Mouse (Mus musculus) small intestine, adult 2 months (tissue): ENCODE measurements around the gene Pnpla1. TPM values are rescaled to one million over a fixed set of nuclear protein-coding genes. Genes with fewer than 3 reads are reported as not detected.
"Not testable (repeated sequence)": the region's sequence is repeated elsewhere in the genome, so short reads cannot be mapped to it uniquely, and the experiment has no call there.

Experiments used
- H3K27ac ChIP-seq: fragments of 200-500 bp; 2 replicates; pipeline ENCODE4 v1.5.1; 2012; ENCODE audit warnings: low read depth, low read length, control low read depth, inconsistent platforms; ENCODE audit not compliant: insufficient read depth
- H3K27me3 ChIP-seq: fragments of 200-500 bp; 2 replicates; pipeline ENCODE4 v1.6.1; 2012; ENCODE audit warnings: mild to moderate bottlenecking, moderate library complexity, low read length, inconsistent platforms; ENCODE audit not compliant: control insufficient read depth, insufficient read depth
- H3K36me3 ChIP-seq: fragments of 200-500 bp; 2 replicates; pipeline ENCODE4 v1.6.1; 2012; ENCODE audit warnings: mild to moderate bottlenecking, low read length, control low read depth, inconsistent platforms; ENCODE audit not compliant: control insufficient read depth, insufficient read depth
- H3K4me1 ChIP-seq: fragments of 200-500 bp; 2 replicates; pipeline ENCODE4 v1.6.1; 2012; ENCODE audit warnings: low read length, inconsistent platforms, mixed read lengths; ENCODE audit not compliant: control insufficient read depth, insufficient read depth, insufficient read length
- H3K4me3 ChIP-seq: fragments of 200-500 bp; 2 replicates; pipeline ENCODE4 v1.5.1; 2012; ENCODE audit warnings: low read depth, mild to moderate bottlenecking, control low read depth, inconsistent platforms, low read length, moderate library complexity
- CTCF ChIP-seq: fragments of 200-500 bp; IDR thresholded peaks from 2 replicates; pipeline ENCODE4 v1.5.1; 2012; ENCODE audit warnings: low read depth, mild to moderate bottlenecking, control low read depth, inconsistent platforms, low read length, moderate library complexity, mixed read lengths; ENCODE audit not compliant: insufficient replicate concordance, insufficient read length; ENCODE audit errors: extremely low read depth
- POLR2A ChIP-seq: fragments of 200-500 bp; IDR thresholded peaks from 2 replicates; pipeline ENCODE4 v1.6.1; 2012; ENCODE audit warnings: low read depth, mild to moderate bottlenecking, control low read depth, inconsistent platforms, low read length, moderate library complexity
- WGBS: fragments of 180-500 bp; shearing (Covaris S2); methylation state at CpG from one replicate; pipeline ENCODE4 v1.1.7; 2018; 5-methylcytosine and 5-hydroxymethylcytosine counted together
- polyA plus RNA-seq: library from polyadenylated mRNA; depleted of rRNA; stranded (reverse); fragments of >200 nt; gene quantifications from 2 replicates; pipeline ENCODE4 v1.2.3, GENCODE M21; 2012; rRNA removed

Gene Pnpla1
- polyA plus RNA-seq: 0.46 and 0.77 TPM in 2 replicates

GRCm38 (mm10) chr17:28858205-28858604 is at the start of gene Pnpla1:
Pnpla1 (plus strand) TSS chr17:28858411.
- Histone ChIP-seq H3K27me3 (no peaks in the 10 kb centered on the region), H3K36me3 (no peaks in the 10 kb centered on the region)
- 56% methylated on average over 12 of the region's 12 CpGs for WGBS

GRCm38 (mm10) chr17:28808714-28809113 is 49.5 kb upstream of the Pnpla1 start:
- TF ChIP-seq CTCF: no peak
- TF ChIP-seq POLR2A: no peak
- Histone ChIP-seq H3K4me1 (peaks cover 47% of the 10 kb centered on the region), H3K27me3 (no peaks in the 10 kb centered on the region), H3K27ac (peak overlapping the region; percentile 83), H3K4me3 (no peak overlapping the region), H3K36me3 (peaks cover 26% of the 10 kb centered on the region)
- WGBS: 67% methylated on average over 8 of the region's 8 CpGs

More at GRCm38 (mm10) chr17:28858205-28858604, at the start of gene Pnpla1:
- Histone ChIP-seq H3K4me3 (no peak within 1 kb of the TSS), H3K4me1 (0 out of 2 replicates have a peak, but pooled peaks cover 5% of the 10 kb centered on the region), H3K27ac (no peak within 1 kb of the TSS)
- TF ChIP-seq POLR2A (no peak), CTCF (no peak)

- Histone ChIP-seq H3K27ac (peak overlapping the region; percentile 83), H3K27me3 (no peaks in the 10 kb centered on the region), H3K36me3 (peaks cover 27% of the 10 kb centered on the region), H3K4me1 (peaks cover 48% of the 10 kb centered on the region), H3K4me3 (no peak overlapping the region)
- TF ChIP-seq POLR2A (no peak), CTCF (no peak)
- 56% methylated on average over 10 of the region's 10 CpGs for WGBS
These were observed 48.9 kb upstream of the Pnpla1 start for GRCm38 (mm10) chr17:28809175-28809831.

GRCm38 (mm10) chr17:28812345-28812744 is 45.9 kb upstream of the Pnpla1 start:
- H3K4me3 ChIP-seq: no peak overlapping the region
- WGBS: 24% methylated on average over 10 of the region's 10 CpGs
- peaks cover 22% of the 10 kb centered on the region for H3K36me3 ChIP-seq
- H3K27me3 ChIP-seq: no peaks in the 10 kb centered on the region
- TF ChIP-seq POLR2A: no peak
- no peak for TF ChIP-seq CTCF
- H3K4me1 ChIP-seq: peaks cover 53% of the 10 kb centered on the region
- peak overlapping the region; percentile 71 for H3K27ac ChIP-seq

- H3K4me3 ChIP-seq: no peak overlapping the region
- H3K4me1 ChIP-seq: peaks cover 49% of the 10 kb centered on the region
- H3K27ac ChIP-seq: peak overlapping the region; percentile 43
- no peaks in the 10 kb centered on the region for H3K27me3 ChIP-seq
- 78% methylated on average over 18 of the region's 18 CpGs for WGBS
- peaks cover 35% of the 10 kb centered on the region for H3K36me3 ChIP-seq
- TF ChIP-seq POLR2A: no peak
- peak; percentile 13; the same call in 1 of the 2 replicates for TF ChIP-seq CTCF
These were observed 43.6 kb upstream of the Pnpla1 start for GRCm38 (mm10) chr17:28814529-28815097.

- Histone ChIP-seq H3K27ac (peak overlapping the region; percentile 68), H3K36me3 (peaks cover 39% of the 10 kb centered on the region)
These were observed 42.7 kb upstream of the Pnpla1 start for GRCm38 (mm10) chr17:28815384-28816004.

GRCm38 (mm10) chr17:28816326-28816725 is 41.9 kb upstream of the Pnpla1 start:
- peaks cover 43% of the 10 kb centered on the region for H3K4me1 ChIP-seq
- H3K36me3 ChIP-seq: peaks cover 41% of the 10 kb centered on the region
- not testable (repeated sequence) for H3K27me3 ChIP-seq, H3K4me3 ChIP-seq
- H3K27ac ChIP-seq: peak overlapping the region; percentile 99
- WGBS: 68% methylated on average over 10 of the region's 10 CpGs

More at GRCm38 (mm10) chr17:28815384-28816004, 42.7 kb upstream of the Pnpla1 start:
- Histone ChIP-seq H3K4me1 (peaks cover 43% of the 10 kb centered on the region), H3K4me3 (no peak overlapping the region), H3K27me3 (no peaks in the 10 kb centered on the region)
- TF ChIP-seq POLR2A (no peak), CTCF (no peak)
- WGBS: 45% methylated on average over 10 of the region's 10 CpGs
